Mouse (Mus musculus): ENCODE results near the gene Eif4g1. TPM values are rescaled to one million over a fixed set of nuclear protein-coding genes. Genes with fewer than 3 reads are reported as not detected.

Gene Eif4g1
- polyA plus RNA-seq, 1 experiment from 2014 or later, result 173 TPM

DNA sequence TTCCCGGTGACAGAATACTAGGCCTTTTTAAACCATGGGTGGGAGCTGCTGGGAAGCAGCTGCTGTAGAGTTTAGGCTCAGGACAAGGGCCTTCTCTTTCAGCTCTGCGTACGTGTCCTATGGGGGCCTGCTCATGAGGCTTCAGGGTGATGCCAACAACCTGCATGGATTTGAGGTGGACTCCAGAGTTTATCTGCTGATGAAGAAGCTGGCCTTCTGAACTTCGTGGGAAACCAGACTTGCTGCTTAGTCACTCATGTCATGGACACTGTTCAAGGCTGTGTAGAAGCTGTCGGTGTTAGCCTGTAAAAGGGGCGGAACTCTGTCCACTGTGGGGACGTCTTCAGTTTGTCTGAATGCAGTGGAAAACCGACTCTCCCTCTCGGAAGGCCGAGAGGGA is 53.7 kb downstream of the Eif4g1 start:
- H3K9ac ChIP-seq (ENCODE audit: low read depth, low read length), result no peak overlapping the region
- no peaks in the 10 kb centered on the region for H3K36me3 ChIP-seq (ENCODE audit: control insufficient read depth, insufficient read depth, low read length)
- no peaks in the 10 kb centered on the region for H3K27me3 ChIP-seq (ENCODE audit: control insufficient read depth, insufficient read depth, low read length)
- no peak overlapping the region for H3K27ac ChIP-seq (ENCODE audit: low read depth, low read length)
- ATAC-seq (ENCODE audit: low FRiP score) (no peak), DNase-seq (ENCODE audit: low spot score) (no peak)
- H3K9me3 ChIP-seq (ENCODE audit: control insufficient read depth, low read length), result no peaks in the 10 kb centered on the region
- H3K4me3 ChIP-seq (ENCODE audit: low read depth, low read length), result no peak overlapping the region
- WGBS, result 85% methylated on average over 10 of the region's 10 CpGs
- H3K4me2 ChIP-seq (replicated peaks; ENCODE audit: low read depth, low read length), result no peak overlapping the region
- H3K4me1 ChIP-seq (replicated peaks; ENCODE audit: control insufficient read depth, insufficient read depth, low read length), result peaks cover under 1% of the 10 kb centered on the region; the same call in 1 of the 2 replicates

- H3K36me3 ChIP-seq (ENCODE audit: control insufficient read depth, insufficient read depth, low read length), result no peaks in the 10 kb centered on the region
- ATAC-seq (ENCODE audit: low FRiP score) (no peak), DNase-seq (ENCODE audit: low spot score) (no peak)
- no peak overlapping the region for H3K9ac ChIP-seq (ENCODE audit: low read depth, low read length)
- H3K27me3 ChIP-seq (ENCODE audit: control insufficient read depth, insufficient read depth, low read length), result no peaks in the 10 kb centered on the region
- H3K4me2 ChIP-seq (replicated peaks; ENCODE audit: low read depth, low read length), result no peak overlapping the region
- H3K27ac ChIP-seq (ENCODE audit: low read depth, low read length), result no peak overlapping the region
- H3K4me1 ChIP-seq (replicated peaks; ENCODE audit: control insufficient read depth, insufficient read depth, low read length), result no peaks in the 10 kb centered on the region
- H3K9me3 ChIP-seq (ENCODE audit: control insufficient read depth, low read length), result no peaks in the 10 kb centered on the region
- H3K4me3 ChIP-seq (ENCODE audit: low read depth, low read length), result no peak overlapping the region
- WGBS, result 71% methylated on average over 4 of the region's 4 CpGs
These were observed 54.6 kb downstream of the Eif4g1 start for GRCm38 (mm10) chr16:20722736-20723135.

- no peaks in the 10 kb centered on the region for H3K27me3 ChIP-seq (ENCODE audit: control insufficient read depth, insufficient read depth, low read length)
- no peak for DNase-seq (ENCODE audit: low spot score)
These were observed 55.1 kb downstream of the Eif4g1 start for GRCm38 (mm10) chr16:20723247-20723646.

GRCm38 (mm10) chr16:20724338-20724748 is 56.2 kb downstream of the Eif4g1 start:
- H3K4me2 ChIP-seq (replicated peaks; ENCODE audit: low read depth, low read length), result no peak overlapping the region
- H3K27ac ChIP-seq (ENCODE audit: low read depth, low read length), result no peak overlapping the region
- ATAC-seq (ENCODE audit: low FRiP score), result peak; percentile 57; the same call in 1 of the 2 replicates
- H3K9ac ChIP-seq (ENCODE audit: low read depth, low read length), result no peak overlapping the region
- no peak overlapping the region for H3K4me3 ChIP-seq (ENCODE audit: low read depth, low read length)
- no peaks in the 10 kb centered on the region for H3K36me3 ChIP-seq (ENCODE audit: control insufficient read depth, insufficient read depth, low read length)
- WGBS, result 30% methylated on average over 5 of the region's 5 CpGs
- DNase-seq (ENCODE audit: low spot score), result peak; percentile 69
- no peaks in the 10 kb centered on the region for H3K27me3 ChIP-seq (ENCODE audit: control insufficient read depth, insufficient read depth, low read length)
- no peaks in the 10 kb centered on the region for H3K9me3 ChIP-seq (ENCODE audit: control insufficient read depth, low read length)
- H3K4me1 ChIP-seq (replicated peaks; ENCODE audit: control insufficient read depth, insufficient read depth, low read length), result no peaks in the 10 kb centered on the region

More at GRCm38 (mm10) chr16:20723247-20723646, 55.1 kb downstream of the Eif4g1 start:
- Histone ChIP-seq H3K9me3 (ENCODE audit: control insufficient read depth, low read length) (no peaks in the 10 kb centered on the region), H3K4me2 (replicated peaks; ENCODE audit: low read depth, low read length) (no peak overlapping the region), H3K36me3 (ENCODE audit: control insufficient read depth, insufficient read depth, low read length) (no peaks in the 10 kb centered on the region), H3K4me1 (replicated peaks; ENCODE audit: control insufficient read depth, insufficient read depth, low read length) (no peaks in the 10 kb centered on the region), H3K9ac (ENCODE audit: low read depth, low read length) (no peak overlapping the region), H3K4me3 (ENCODE audit: low read depth, low read length) (no peak overlapping the region), H3K27ac (ENCODE audit: low read depth, low read length) (no peak overlapping the region)
- WGBS, result 59% methylated on average over 4 of the region's 4 CpGs
- ATAC-seq (ENCODE audit: low FRiP score), result no peak

GRCm38 (mm10) chr16:20725321-20725720 is 57.2 kb downstream of the Eif4g1 start:
- Histone ChIP-seq H3K4me1 (replicated peaks; ENCODE audit: control insufficient read depth, insufficient read depth, low read length) (no peaks in the 10 kb centered on the region), H3K9me3 (ENCODE audit: control insufficient read depth, low read length) (no peaks in the 10 kb centered on the region), H3K27me3 (ENCODE audit: control insufficient read depth, insufficient read depth, low read length) (no peaks in the 10 kb centered on the region; the same call in 1 of the 2 replicates), H3K4me3 (ENCODE audit: low read depth, low read length) (no peak overlapping the region), H3K4me2 (replicated peaks; ENCODE audit: low read depth, low read length) (no peak overlapping the region), H3K36me3 (ENCODE audit: control insufficient read depth, insufficient read depth, low read length) (no peaks in the 10 kb centered on the region), H3K9ac (ENCODE audit: low read depth, low read length) (no peak overlapping the region), H3K27ac (ENCODE audit: low read depth, low read length) (no peak overlapping the region)
- 79% methylated on average over 7 of the region's 7 CpGs for WGBS
- ATAC-seq (ENCODE audit: low FRiP score) (no peak), DNase-seq (ENCODE audit: low spot score) (no peak)

GRCm38 (mm10) chr16:20725750-20726149 is 57.6 kb downstream of the Eif4g1 start:
- Histone ChIP-seq H3K4me2 (replicated peaks; ENCODE audit: low read depth, low read length) (no peak overlapping the region), H3K36me3 (ENCODE audit: control insufficient read depth, insufficient read depth, low read length) (no peaks in the 10 kb centered on the region), H3K4me3 (ENCODE audit: low read depth, low read length) (no peak overlapping the region), H3K9ac (ENCODE audit: low read depth, low read length) (no peak overlapping the region), H3K4me1 (replicated peaks; ENCODE audit: control insufficient read depth, insufficient read depth, low read length) (no peaks in the 10 kb centered on the region), H3K27me3 (ENCODE audit: control insufficient read depth, insufficient read depth, low read length) (no peaks in the 10 kb centered on the region; the same call in 1 of the 2 replicates), H3K27ac (ENCODE audit: low read depth, low read length) (no peak overlapping the region), H3K9me3 (ENCODE audit: control insufficient read depth, low read length) (no peaks in the 10 kb centered on the region)
- ATAC-seq (ENCODE audit: low FRiP score) (no peak), DNase-seq (ENCODE audit: low spot score) (no peak)
- 75% methylated on average over 4 of the region's 4 CpGs for WGBS

DNA sequence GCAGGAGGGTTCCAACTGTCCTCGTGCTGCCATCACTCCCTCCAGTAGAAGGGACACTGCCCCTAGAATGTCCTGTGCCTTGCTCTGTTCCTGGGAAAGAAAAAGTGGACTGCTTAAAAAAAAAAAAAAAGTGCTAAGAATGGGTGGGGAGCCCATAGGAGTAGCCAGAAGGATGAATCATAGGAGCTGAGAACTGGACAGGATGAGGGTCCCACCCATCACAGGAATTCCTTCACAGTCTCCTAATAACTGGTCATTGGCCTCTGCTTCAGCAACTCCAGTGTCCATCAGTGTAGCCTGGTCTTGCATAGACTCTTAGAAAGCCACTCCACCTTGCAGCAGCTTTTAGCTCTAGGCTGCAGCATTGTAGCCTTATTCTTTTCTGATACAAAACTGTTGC is 58.3 kb downstream of the Eif4g1 start:
- H3K27me3 ChIP-seq (ENCODE audit: control insufficient read depth, insufficient read depth, low read length), result no peaks in the 10 kb centered on the region; the same call in 1 of the 2 replicates
- no peaks in the 10 kb centered on the region for H3K4me1 ChIP-seq (replicated peaks; ENCODE audit: control insufficient read depth, insufficient read depth, low read length)
- H3K36me3 ChIP-seq (ENCODE audit: control insufficient read depth, insufficient read depth, low read length), result no peaks in the 10 kb centered on the region
- no peak overlapping the region for H3K27ac ChIP-seq (ENCODE audit: low read depth, low read length)
- 73% methylated on average over 1 of the region's 1 CpGs for WGBS
- no peaks in the 10 kb centered on the region for H3K9me3 ChIP-seq (ENCODE audit: control insufficient read depth, low read length)
- no peak overlapping the region for H3K9ac ChIP-seq (ENCODE audit: low read depth, low read length)
- H3K4me2 ChIP-seq (replicated peaks; ENCODE audit: low read depth, low read length), result no peak overlapping the region
- no peak overlapping the region for H3K4me3 ChIP-seq (ENCODE audit: low read depth, low read length)
- DNase-seq (ENCODE audit: low spot score) (no peak), ATAC-seq (ENCODE audit: low FRiP score) (no peak)

DNA sequence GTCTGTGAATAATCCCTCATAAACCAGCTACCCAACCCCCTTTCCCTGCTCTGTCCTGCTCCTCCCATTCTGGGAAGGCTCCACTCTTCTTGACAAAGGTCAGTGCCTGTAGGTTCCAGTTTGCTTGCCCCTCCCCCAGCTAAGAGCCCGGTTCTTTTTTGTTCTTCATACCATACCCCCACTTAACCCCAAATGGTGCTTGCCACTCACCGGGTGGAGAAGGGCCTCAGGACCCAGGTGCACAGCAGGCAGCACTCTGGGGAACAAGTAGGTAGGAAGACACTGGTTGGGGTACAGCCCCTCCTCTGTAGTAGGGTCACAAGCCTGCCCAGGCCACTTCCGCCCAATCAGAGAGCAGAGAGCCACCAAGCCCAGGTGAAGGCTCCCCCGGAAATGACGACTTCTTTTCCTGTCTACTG is 62.2 kb downstream of the Eif4g1 start:
- DNase-seq (ENCODE audit: low spot score), result no peak
- no peak for ATAC-seq (ENCODE audit: low FRiP score)

GRCm38 (mm10) chr16:20731688-20732087 is 63.6 kb downstream of the Eif4g1 start:
- H3K27ac ChIP-seq (ENCODE audit: low read depth, low read length), result no peak overlapping the region

More for the DNA sequence above, 62.2 kb downstream of the Eif4g1 start:
- Histone ChIP-seq H3K27me3 (ENCODE audit: control insufficient read depth, insufficient read depth, low read length) (peaks cover 15% of the 10 kb centered on the region), H3K9ac (ENCODE audit: low read depth, low read length) (no peak overlapping the region), H3K36me3 (ENCODE audit: control insufficient read depth, insufficient read depth, low read length) (no peaks in the 10 kb centered on the region), H3K4me3 (ENCODE audit: low read depth, low read length) (no peak overlapping the region), H3K4me2 (replicated peaks; ENCODE audit: low read depth, low read length) (no peak overlapping the region), H3K27ac (ENCODE audit: low read depth, low read length) (no peak overlapping the region), H3K4me1 (replicated peaks; ENCODE audit: control insufficient read depth, insufficient read depth, low read length) (peaks cover 6% of the 10 kb centered on the region), H3K9me3 (ENCODE audit: control insufficient read depth, low read length) (no peaks in the 10 kb centered on the region)
- 35% methylated on average over 5 of the region's 5 CpGs for WGBS

More at GRCm38 (mm10) chr16:20731688-20732087, 63.6 kb downstream of the Eif4g1 start:
- Histone ChIP-seq H3K36me3 (ENCODE audit: control insufficient read depth, insufficient read depth, low read length) (no peaks in the 10 kb centered on the region), H3K27me3 (ENCODE audit: control insufficient read depth, insufficient read depth, low read length) (peaks cover 17% of the 10 kb centered on the region), H3K4me2 (replicated peaks; ENCODE audit: low read depth, low read length) (no peak overlapping the region), H3K4me1 (replicated peaks; ENCODE audit: control insufficient read depth, insufficient read depth, low read length) (peaks cover 6% of the 10 kb centered on the region), H3K9ac (ENCODE audit: low read depth, low read length) (no peak overlapping the region), H3K4me3 (ENCODE audit: low read depth, low read length) (no peak overlapping the region), H3K9me3 (ENCODE audit: control insufficient read depth, low read length) (no peaks in the 10 kb centered on the region)
- 74% methylated on average over 5 of the region's 5 CpGs for WGBS
- ATAC-seq (ENCODE audit: low FRiP score) (no peak), DNase-seq (ENCODE audit: low spot score) (no peak)

Data from hindbrain, embryonic 11.5 days (tissue).